Mouse (Mus musculus) stomach, postnatal 0 days (tissue): ENCODE measurements around the gene Dgki.

Experiments used
- CTCF ChIP-seq: IDR thresholded peaks from 2 replicates; pipeline ENCODE4 v1.5.1; 2016; ENCODE audit warnings: antibody characterized with exemption, low read depth, mild to moderate bottlenecking, moderate library complexity
- EP300 ChIP-seq: optimal IDR thresholded peaks from 2 replicates; pipeline ENCODE3; 2016; ENCODE audit warnings: antibody characterized with exemption

GRCm38 (mm10) chr6:37007573-37007972 is 292.4 kb downstream of the Dgki start:
- TF ChIP-seq EP300: no peak
- TF ChIP-seq CTCF: no peak
